Mouse (Mus musculus) heart, postnatal 0 days (tissue): ENCODE results near the gene Sirt1. TPM values are rescaled to one million over a fixed set of nuclear protein-coding genes. Genes with fewer than 3 reads are reported as not detected.
A peak's percentile ranks its signal among the peaks of the same experiment; 100 is the strongest.

Experiments used
- ATAC-seq: fragments of 200-750 bp; cut with Nextera tagmentation; 2 replicates; pipeline ENCODE4 v1.8.0; 2017; ENCODE audit warnings: low read depth, moderate number of reproducible peaks, moderate library complexity; ENCODE audit not compliant: insufficient read depth
- DNase-seq: peaks from one replicate; pipeline ENCODE4 v3.0.0-alpha.2; 2016; ENCODE audit warnings: low spot score
- H3K27ac ChIP-seq: fragments of 300-500 bp; sonication (generic); 2 replicates; pipeline ENCODE4 v1.5.1; 2014; ENCODE audit warnings: low read depth, mild to moderate bottlenecking
- H3K27me3 ChIP-seq: fragments of 300-500 bp; sonication (generic); 2 replicates; pipeline ENCODE4 v1.6.1; 2014; ENCODE audit warnings: low read length, mixed read lengths; ENCODE audit not compliant: control insufficient read depth, insufficient read depth
- H3K36me3 ChIP-seq: fragments of 300-500 bp; sonication (generic); replicated peaks from 2 replicates; pipeline ENCODE4 v1.6.1; 2014; ENCODE audit warnings: low read length, mixed read lengths; ENCODE audit not compliant: control insufficient read depth, insufficient read depth
- H3K4me1 ChIP-seq: fragments of 300-500 bp; sonication (generic); 2 replicates; pipeline ENCODE4 v1.6.1; 2014; ENCODE audit warnings: antibody characterized with exemption; ENCODE audit not compliant: control insufficient read depth, insufficient read depth
- H3K4me2 ChIP-seq: fragments of 300-500 bp; sonication (generic); 2 replicates; pipeline ENCODE4 v1.6.1; 2014; ENCODE audit warnings: low read depth, mild to moderate bottlenecking, low read length, moderate library complexity
- H3K4me3 ChIP-seq: fragments of 300-500 bp; sonication (generic); 2 replicates; pipeline ENCODE4 v1.5.1; 2014; ENCODE audit warnings: low read depth, low read length
- H3K9ac ChIP-seq: fragments of 300-500 bp; sonication (generic); replicated peaks from 2 replicates; pipeline ENCODE4 v1.6.1; 2014; ENCODE audit warnings: low read depth, low read length, mixed read lengths
- H3K9me3 ChIP-seq: fragments of 300-500 bp; sonication (generic); replicated peaks from 2 replicates; pipeline ENCODE4 v1.6.1; 2016; ENCODE audit warnings: low read length; ENCODE audit not compliant: control insufficient read depth
- CTCF ChIP-seq: IDR thresholded peaks from 2 replicates; pipeline ENCODE4 v1.5.1; 2016; ENCODE audit warnings: antibody characterized with exemption, control low read depth, low read depth
- EP300 ChIP-seq: IDR thresholded peaks from 2 replicates; pipeline ENCODE4 v1.6.1; 2016; ENCODE audit warnings: antibody characterized with exemption, low read depth
- WGBS: fragments of 180-500 bp; shearing (Covaris S2); extraction: QIAGEN DNeasy Blood & Tissue Kit; methylation state at CpG from one replicate; pipeline ENCODE4 v1.1.7; 2014; 5-methylcytosine and 5-hydroxymethylcytosine counted together
- polyA plus RNA-seq: library from polyadenylated mRNA; unstranded; fragments of >200 nt; fragmentation: Nextera tagmentation; extraction: Ambion mirVana; gene quantifications from 2 replicates; pipeline ENCODE4 v1.2.1, GENCODE M21; 2015
- total RNA-seq: library from RNA; depleted of rRNA; stranded (reverse); fragments of >200 nt; gene quantifications from 2 replicates; pipeline ENCODE4 v1.2.3, GENCODE M21; 2014; ENCODE audit warnings: low replicate concordance

Sirt1 gene
- total and polyA plus RNA-seq, 2 experiments from 2014 or later, result 2.1 to 10.7 TPM

GRCm38 (mm10) chr10:63348291-63348690 lies 33.2 kb downstream of the Sirt1 start:
- Histone ChIP-seq H3K36me3 (no peaks in the 10 kb centered on the region), H3K4me1 (no peaks in the 10 kb centered on the region), H3K27ac (no peak overlapping the region), H3K4me2 (no peak overlapping the region), H3K4me3 (no peak overlapping the region), H3K9me3 (no peaks in the 10 kb centered on the region), H3K9ac (no peak overlapping the region), H3K27me3 (no peaks in the 10 kb centered on the region)
- DNase-seq (no peak), ATAC-seq (no peak)
- 70% methylated on average over 3 of the region's 3 CpGs for WGBS
- TF ChIP-seq CTCF, result no peak
- no peak for TF ChIP-seq EP300

GRCm38 (mm10) chr10:63344751-63345150 lies 36.8 kb downstream of the Sirt1 start:
- no peaks in the 10 kb centered on the region for H3K36me3 ChIP-seq
- WGBS, result 87% methylated on average over 3 of the region's 3 CpGs

DNA sequence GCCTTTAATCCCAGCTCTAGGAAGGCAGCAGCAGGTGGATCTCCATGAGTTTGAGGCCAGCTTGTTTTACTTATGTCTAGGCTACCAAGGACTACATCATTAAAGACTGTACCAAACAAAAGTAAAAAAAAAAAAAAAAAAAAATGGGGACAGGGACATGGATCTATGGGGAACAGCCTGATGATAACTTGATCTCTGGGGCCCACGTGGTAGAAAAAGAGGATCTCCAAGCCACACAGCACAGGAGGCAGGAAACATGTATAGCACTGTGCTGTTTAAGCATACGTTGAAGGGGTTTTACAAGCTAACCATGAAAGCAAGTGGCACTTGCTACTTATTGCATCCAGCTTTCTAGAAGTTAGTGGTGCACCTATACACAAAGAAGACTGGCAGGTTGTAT lies 40.2 kb downstream of the Sirt1 start:
- no peak overlapping the region for H3K9ac ChIP-seq
- WGBS, result 79% methylated on average over 2 of the region's 2 CpGs
- H3K4me1 ChIP-seq, result peaks cover 9% of the 10 kb centered on the region
- H3K4me3 ChIP-seq, result no peak overlapping the region
- no peak overlapping the region for H3K4me2 ChIP-seq
- H3K36me3 ChIP-seq, result no peaks in the 10 kb centered on the region
- DNase-seq (no peak), ATAC-seq (no peak)
- no peak overlapping the region for H3K27ac ChIP-seq
- TF ChIP-seq EP300, result no peak
- no peaks in the 10 kb centered on the region for H3K9me3 ChIP-seq
- H3K27me3 ChIP-seq, result no peaks in the 10 kb centered on the region

More at GRCm38 (mm10) chr10:63344751-63345150, 36.8 kb downstream of the Sirt1 start:
- TF ChIP-seq EP300 (no peak), CTCF (no peak)
- H3K4me3 ChIP-seq, result no peak overlapping the region
- no peak overlapping the region for H3K4me2 ChIP-seq
- DNase-seq, result no peak
- no peak overlapping the region for H3K27ac ChIP-seq
- H3K9me3 ChIP-seq, result no peaks in the 10 kb centered on the region
- H3K27me3 ChIP-seq, result no peaks in the 10 kb centered on the region
- H3K4me1 ChIP-seq, result no peaks in the 10 kb centered on the region
- no peak overlapping the region for H3K9ac ChIP-seq
- ATAC-seq, result no peak

GRCm38 (mm10) chr10:63338914-63339643 lies 42.4 kb downstream of the Sirt1 start:
- no peaks in the 10 kb centered on the region for H3K9me3 ChIP-seq
- peak; percentile 91 for DNase-seq

DNA sequence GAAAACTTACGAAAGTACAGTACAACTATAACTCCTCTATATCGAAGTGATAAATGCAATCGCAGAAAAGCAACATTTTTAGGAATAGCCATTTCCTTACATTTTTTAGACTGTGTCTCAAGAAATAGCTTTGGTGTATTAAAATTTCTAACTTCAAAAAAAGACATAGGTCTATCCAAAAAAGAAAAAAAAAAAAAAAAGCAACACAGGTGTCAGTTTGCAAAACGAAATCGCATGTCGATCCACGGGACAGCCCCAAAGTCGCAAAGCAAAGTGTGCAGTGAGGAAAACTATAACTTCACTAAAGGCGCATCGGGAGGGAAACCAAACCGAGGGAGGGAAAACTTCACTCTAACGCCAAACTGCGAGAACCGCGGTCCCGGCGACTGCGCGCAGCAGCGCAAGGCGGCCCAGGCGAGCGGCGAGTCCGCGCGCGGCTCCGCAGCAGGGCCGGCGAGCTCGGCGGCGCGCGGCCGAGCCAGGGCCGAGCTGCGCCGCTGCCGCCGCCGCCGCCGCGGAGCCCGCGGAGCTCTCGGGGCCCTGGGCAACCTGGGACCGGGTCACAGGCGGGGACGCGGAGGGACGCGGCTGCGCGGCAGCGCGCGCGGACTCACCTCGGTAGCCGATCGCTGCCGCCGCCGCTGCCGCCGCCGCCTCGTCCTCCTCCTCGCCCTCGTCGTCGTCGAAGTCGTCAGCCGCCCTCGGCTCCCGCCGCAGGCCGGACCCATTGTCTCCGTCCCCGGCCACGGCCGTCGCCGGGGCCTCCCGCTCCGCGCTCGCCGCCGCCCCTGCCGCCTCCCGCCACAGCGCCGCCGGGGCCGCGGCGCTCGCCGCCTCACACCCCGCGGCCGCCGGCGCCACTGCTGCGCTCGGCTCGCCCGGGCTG lies 43.3 kb downstream of the Sirt1 start:
- H3K4me2 ChIP-seq, result peak overlapping the region; percentile 79
- H3K27me3 ChIP-seq, result no peaks in the 10 kb centered on the region
- peak; percentile 62 for DNase-seq
- no peaks in the 10 kb centered on the region for H3K9me3 ChIP-seq
- ATAC-seq, result peak; percentile 72
- TF ChIP-seq CTCF (no peak), EP300 (no peak)
- peaks cover 9% of the 10 kb centered on the region for H3K4me1 ChIP-seq
- H3K4me3 ChIP-seq, result peak overlapping the region; percentile 77
- peak overlapping the region; percentile 96 for H3K9ac ChIP-seq
- peaks cover 15% of the 10 kb centered on the region for H3K36me3 ChIP-seq
- under 1% methylated on average over 94 of the region's 113 CpGs for WGBS
- peak overlapping the region; percentile 95 for H3K27ac ChIP-seq

More at GRCm38 (mm10) chr10:63338914-63339643, 42.4 kb downstream of the Sirt1 start:
- TF ChIP-seq CTCF (no peak), EP300 (no peak)
- peak overlapping the region; percentile 77 for H3K4me3 ChIP-seq
- WGBS, result 2% methylated on average over 24 of the region's 74 CpGs
- ATAC-seq, result peak; percentile 94
- H3K9ac ChIP-seq, result peak overlapping the region; percentile 96
- H3K27ac ChIP-seq, result peak overlapping the region; percentile 95
- peaks cover 6% of the 10 kb centered on the region for H3K36me3 ChIP-seq
- H3K4me1 ChIP-seq, result peaks cover 9% of the 10 kb centered on the region
- no peaks in the 10 kb centered on the region for H3K27me3 ChIP-seq
- H3K4me2 ChIP-seq, result peak overlapping the region; percentile 79
